Mouse (Mus musculus) cerebellum, adult 11 months (tissue): ENCODE data around the gene Filip1l.

ENCODE experiments used
- DNase-seq: peaks from one replicate; pipeline ENCODE4 v3.0.0; 2022

Filip1l gene

GRCm38 (mm10) chr16:57573831-57574230 is 220.9 kb downstream of the Filip1l start:
- no peak for DNase-seq

- DNase-seq = no peak
These were observed 223.0 kb downstream of the Filip1l start for GRCm38 (mm10) chr16:57575764-57576388.

GRCm38 (mm10) chr16:57577519-57577918 is 224.6 kb downstream of the Filip1l start:
- DNase-seq = no peak

GRCm38 (mm10) chr16:57580041-57580440 is 227.1 kb downstream of the Filip1l start:
- DNase-seq = no peak

- no peak for DNase-seq
These were observed 229.1 kb downstream of the Filip1l start for GRCm38 (mm10) chr16:57582008-57582407.

- DNase-seq = no peak
These were observed 232.3 kb downstream of the Filip1l start for GRCm38 (mm10) chr16:57585201-57585600.

- DNase-seq = no peak
These were observed 240.7 kb downstream of the Filip1l start for GRCm38 (mm10) chr16:57593422-57594157.

GRCm38 (mm10) chr16:57597295-57597957 is 244.5 kb downstream of the Filip1l start:
- no peak for DNase-seq

GRCm38 (mm10) chr16:57601031-57601430 is 248.1 kb downstream of the Filip1l start:
- DNase-seq = no peak

- peak; percentile 71 for DNase-seq
These were observed 253.7 kb downstream of the Filip1l start, which contains the start of gene Cmss1 for GRCm38 (mm10) chr16:57606444-57607227. Cmss1 (minus strand) TSS chr16:57606864.

- no peak for DNase-seq
These were observed 258.9 kb downstream of the Filip1l start for GRCm38 (mm10) chr16:57611768-57612167.
